Mouse (Mus musculus) cerebellum, adult 8-10 months (tissue): ENCODE measurements around the gene Tgfbi.

Experiments used
- DNase-seq: peaks from one replicate; pipeline ENCODE4 v3.0.0; 2022

Gene Tgfbi

DNA sequence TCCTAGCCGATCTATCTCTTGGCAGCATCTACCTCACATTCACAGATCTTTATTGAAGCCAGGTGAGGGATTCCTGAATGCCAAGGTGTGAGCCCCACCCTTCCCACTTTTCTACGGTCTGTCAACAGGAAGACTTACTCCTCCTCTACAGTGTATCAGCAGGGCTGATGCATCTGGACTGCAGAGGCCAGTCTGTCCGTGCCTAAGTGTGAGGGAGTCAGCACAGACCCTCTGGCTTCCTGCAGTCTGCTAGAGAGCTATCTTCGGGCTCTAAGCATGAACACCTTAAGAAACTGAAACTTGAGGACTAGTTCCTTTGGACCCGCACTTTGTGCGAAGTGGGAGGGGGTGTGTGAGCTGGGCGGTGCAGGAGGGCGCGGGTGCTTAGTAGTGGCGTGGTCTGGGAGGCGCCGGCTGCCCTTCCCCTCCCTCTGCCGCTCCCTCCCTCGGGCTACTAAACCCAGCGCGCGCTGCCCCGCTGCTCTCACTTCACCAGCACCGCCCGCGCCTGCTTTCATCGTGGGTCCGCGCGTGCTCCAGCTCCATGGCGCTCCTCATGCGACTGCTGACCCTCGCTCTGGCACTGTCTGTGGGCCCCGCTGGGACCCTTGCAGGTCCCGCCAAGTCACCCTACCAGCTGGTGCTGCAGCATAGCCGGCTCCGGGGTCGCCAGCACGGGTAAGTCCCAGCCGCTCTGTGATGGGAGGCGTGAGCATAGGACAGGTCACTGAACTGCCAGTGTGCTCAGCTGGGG lies at the start of gene Tgfbi:
Tgfbi (plus strand) TSS at position 421 of the 754 bp plus-strand sequence.
- DNase-seq, result no peak

DNA sequence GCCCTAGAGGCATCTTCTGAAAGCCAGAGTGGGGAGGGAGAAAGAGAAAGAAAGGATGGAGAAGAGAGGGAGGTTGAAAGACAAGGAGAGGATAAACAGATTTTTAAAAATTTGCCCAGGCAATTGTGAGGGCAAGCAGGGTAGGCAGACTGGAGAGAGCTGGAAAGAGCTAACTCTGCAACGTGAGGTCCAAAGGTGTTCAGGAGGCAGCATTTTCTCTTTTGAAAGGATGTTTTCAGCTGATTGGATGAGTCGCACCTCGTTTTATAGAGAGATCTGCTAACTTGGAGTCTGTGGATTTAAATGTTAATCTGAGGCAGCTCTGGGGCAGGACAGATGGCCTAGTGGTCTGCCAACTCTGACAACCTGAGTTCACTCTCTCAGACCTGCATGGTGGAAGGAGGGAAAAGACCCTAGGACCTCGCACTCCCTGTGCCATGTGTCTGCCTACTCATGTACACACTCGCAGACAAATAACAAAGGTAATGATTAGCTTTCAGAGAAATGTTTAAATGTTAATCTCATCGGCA lies 49.4 kb upstream of the Tgfbi start:
- DNase-seq, result no peak

- no peak for DNase-seq
Observed at GRCm38 (mm10) chr13:56561129-56561528, 48.2 kb upstream of the Tgfbi start.

- peak; percentile 16 for DNase-seq
Observed at GRCm38 (mm10) chr13:56563075-56563474, 46.2 kb upstream of the Tgfbi start.

DNA sequence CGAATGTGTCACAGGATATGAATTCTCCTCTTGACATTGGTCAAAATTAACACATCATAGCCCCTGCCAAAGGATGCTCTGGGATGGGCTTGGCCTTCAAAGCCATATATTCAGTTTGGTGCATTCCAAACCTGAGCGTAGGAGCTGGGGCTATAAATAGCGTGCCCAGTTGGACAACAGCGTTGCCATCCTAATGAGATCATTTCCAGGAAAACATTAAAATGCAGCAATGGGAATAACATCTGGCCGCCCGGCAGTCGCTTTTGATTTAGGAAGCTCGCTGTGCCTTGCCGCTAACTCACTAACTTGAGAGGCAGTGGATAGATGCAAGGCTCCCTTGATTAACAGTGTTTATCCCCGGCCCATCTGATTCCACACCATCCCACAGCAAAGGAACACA lies 43.0 kb upstream of the Tgfbi start:
- no peak for DNase-seq

DNA sequence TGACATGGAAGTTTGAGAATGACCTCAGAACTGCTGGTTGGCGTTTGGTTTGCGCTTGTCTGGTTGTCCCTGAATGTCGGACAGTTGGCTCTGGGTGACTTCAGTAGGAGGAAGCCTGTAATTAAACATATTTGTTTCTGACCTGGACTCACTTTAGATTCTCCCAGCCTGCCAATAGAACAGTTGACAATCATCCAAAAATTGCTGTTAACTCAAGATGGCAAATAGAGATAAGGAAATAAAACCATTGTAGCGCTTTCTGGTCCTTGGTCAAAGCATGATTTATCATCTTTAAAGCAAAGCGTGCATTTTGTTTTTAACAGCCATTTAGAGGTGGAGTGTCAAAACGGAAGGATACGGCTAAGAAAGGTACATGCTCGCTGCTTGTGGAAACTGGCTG lies 37.7 kb upstream of the Tgfbi start:
- DNase-seq, result no peak

DNA sequence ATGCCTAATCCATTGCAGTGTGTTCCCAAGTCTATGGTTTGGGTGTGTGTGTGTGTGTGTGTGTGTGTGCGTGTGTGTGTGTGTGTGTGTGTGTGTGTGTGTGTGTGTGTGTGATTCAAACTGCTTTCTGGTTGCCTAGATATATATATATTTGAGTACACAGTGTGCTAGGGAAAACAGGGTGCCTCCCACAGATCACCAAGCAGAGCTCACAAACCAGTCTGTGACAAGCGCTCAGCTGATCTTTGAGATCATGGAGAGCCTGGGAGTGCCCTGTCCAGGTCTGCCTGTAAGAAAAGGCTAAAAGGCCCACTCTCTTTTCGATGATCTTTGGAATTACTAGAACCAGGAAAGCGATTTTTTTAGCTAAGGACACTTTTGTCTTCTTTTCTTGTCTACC lies 34.2 kb upstream of the Tgfbi start:
- no peak for DNase-seq

- peak; percentile 43 for DNase-seq
Observed at GRCm38 (mm10) chr13:56575701-56576321, 33.5 kb upstream of the Tgfbi start.

- no peak for DNase-seq
Observed at GRCm38 (mm10) chr13:56578097-56578496, 31.2 kb upstream of the Tgfbi start.

DNA sequence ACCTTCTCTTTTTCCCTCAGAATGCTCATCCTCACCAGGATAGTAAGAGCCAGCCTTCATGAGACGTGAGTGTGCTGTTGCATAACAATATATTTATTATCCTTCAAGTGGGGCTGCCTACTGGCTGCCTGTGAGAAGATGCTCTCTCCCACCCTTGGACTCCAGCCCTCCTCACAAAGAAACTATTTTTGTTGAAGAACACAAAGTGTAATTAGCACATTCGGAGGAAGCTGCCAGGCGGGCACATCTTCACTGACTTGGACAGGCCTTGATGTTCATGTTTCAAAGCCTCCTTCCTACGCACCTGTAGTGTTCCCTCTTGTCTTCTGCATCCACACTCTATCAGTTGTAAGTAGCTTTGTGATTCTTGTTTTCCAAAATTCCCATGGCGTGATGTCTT lies 28.9 kb upstream of the Tgfbi start:
- no peak for DNase-seq

GRCm38 (mm10) chr13:56581512-56581911 lies 27.8 kb upstream of the Tgfbi start:
- no peak for DNase-seq

- no peak for DNase-seq
Observed at GRCm38 (mm10) chr13:56581961-56582434, 27.3 kb upstream of the Tgfbi start.

DNA sequence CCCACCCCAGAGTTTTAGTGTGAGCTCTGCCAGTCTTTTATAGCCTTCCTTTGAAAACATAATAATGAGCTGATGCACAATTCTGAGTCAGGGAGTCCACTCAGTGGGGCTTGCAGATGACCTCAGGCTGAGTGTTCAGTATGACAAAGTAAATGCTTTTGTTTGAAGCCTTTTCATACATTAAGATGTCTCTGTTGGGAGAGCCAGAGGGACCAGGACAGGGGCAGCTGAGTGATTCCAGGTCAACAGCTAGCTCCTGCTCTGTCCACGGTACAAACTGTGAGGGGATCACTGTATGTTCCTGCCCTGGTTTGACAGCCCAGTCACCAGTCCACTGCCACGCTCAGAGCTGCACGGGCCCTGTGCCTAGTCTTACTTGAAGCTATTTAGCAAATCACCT lies 26.6 kb upstream of the Tgfbi start:
- no peak for DNase-seq

GRCm38 (mm10) chr13:56586046-56586445 lies 23.3 kb upstream of the Tgfbi start:
- no peak for DNase-seq

- no peak for DNase-seq
Observed at GRCm38 (mm10) chr13:56588454-56589117, 20.7 kb upstream of the Tgfbi start.

GRCm38 (mm10) chr13:56590202-56590601 lies 19.1 kb upstream of the Tgfbi start:
- no peak for DNase-seq

DNA sequence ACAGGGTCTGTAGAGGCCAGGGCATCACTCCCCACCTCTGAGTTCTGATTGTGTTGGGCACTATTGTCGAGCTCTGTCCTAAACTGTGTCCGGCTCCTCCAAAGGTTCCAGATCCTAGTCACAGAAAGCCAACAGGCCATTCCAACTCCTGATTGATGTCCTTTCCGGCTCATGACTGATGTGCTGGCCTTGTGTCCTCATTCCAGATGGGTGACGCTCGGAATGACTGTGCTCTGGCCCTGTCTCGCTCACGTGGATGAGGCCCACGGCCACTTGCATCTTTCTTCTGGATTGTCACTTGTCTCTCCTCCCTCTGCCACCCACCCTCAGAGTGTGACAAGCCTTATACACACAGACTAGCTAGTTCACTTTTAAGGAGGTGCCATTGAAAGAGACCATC lies 18.1 kb upstream of the Tgfbi start:
- DNase-seq, result no peak

DNA sequence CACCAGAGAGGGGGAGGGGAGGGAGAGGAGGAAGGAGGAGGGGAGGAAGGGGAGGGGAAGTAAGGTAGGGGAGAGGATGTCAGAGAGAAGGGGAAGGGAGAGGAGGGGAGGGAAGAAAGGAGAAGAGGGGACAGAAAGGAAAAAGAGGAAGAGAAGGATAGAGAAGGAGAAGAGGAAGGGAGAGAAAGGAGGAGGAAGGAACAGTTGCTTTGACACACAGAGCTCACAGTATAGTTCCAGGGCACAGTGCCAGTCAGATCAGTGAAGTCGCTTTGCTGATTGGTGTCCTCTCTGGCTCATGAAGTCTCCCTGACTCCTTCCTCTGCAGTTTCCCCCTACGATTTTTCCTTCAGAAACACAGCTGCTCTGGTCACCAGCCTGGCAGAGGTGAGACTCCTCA lies 17.4 kb upstream of the Tgfbi start:
- no peak for DNase-seq

DNA sequence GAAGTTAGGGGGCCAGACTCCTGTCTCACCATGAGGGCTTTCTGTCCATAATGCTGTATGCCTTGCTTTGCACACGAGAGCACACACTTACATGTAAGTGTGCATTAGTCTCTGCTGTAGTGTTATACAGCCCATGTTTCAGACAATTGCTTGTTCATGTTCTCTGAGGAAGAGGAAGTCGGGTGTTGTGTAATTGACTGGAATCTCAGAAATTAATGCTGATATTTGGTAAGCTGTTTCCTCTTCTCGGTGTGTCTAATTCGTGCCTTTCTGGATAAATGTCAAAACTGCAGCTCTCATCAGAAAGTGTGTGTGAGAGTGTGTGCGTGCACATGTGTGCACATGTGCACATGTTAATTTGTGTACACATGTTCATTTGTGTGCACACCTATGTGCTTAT lies 16.1 kb upstream of the Tgfbi start:
- DNase-seq, result no peak

- DNase-seq, result no peak
Observed at GRCm38 (mm10) chr13:56593961-56594391, 15.3 kb upstream of the Tgfbi start.

- no peak for DNase-seq
Observed at GRCm38 (mm10) chr13:56595246-56595645, 14.1 kb upstream of the Tgfbi start.

DNA sequence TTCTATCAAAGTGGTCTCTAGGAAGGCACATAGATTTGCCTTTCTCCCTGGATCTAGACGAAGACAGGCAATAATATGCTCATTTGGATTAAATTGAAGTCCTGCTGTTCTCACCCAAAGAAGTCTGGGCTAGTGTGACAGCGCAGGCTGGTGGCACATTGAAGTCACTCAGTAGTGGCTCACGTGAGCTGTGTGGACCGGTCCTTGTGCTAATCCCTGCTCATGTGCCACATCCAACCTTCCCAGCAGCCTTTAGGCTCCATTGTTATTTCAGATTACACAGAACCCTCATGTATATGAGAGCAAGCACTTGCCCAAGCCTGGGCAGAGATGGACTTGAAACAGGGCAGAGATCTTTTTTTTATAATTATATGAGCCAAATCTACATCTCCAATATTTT lies 12.0 kb upstream of the Tgfbi start:
- no peak for DNase-seq

GRCm38 (mm10) chr13:56597831-56598612 lies 11.3 kb upstream of the Tgfbi start:
- DNase-seq, result no peak
